8 mouse cellular contexts compared by ENCODE assay signal in genomic region chr17:70488784-70489265, GRCm38 (mm10).
DNase-seq lines count a peak whose midpoint lies in the region; ATAC-seq lines count a peak whose summit lies in the region.

No protein-coding gene starts in this region.

- no peaks in the 10 kb centered on the region for H3K4me1 ChIP-seq in heart, embryonic 11.5 days (ENCODE audit: control insufficient read depth, insufficient read depth, low read length)
- H3K4me1 ChIP-seq in heart, embryonic 10.5 days = no peaks in the 10 kb centered on the region

- no peaks in the 10 kb centered on the region for H3K36me3 ChIP-seq in heart, embryonic 11.5 days (ENCODE audit: control insufficient read depth, insufficient read depth, low read length)
- no peaks in the 10 kb centered on the region for H3K36me3 ChIP-seq in heart, embryonic 10.5 days

- no peaks in the 10 kb centered on the region for H3K27me3 ChIP-seq in heart, embryonic 11.5 days (ENCODE audit: control insufficient read depth, insufficient read depth, low read length)
- H3K27me3 ChIP-seq in heart, embryonic 10.5 days (ENCODE audit: insufficient read depth, poor library complexity, severe bottlenecking) = no peaks in the 10 kb centered on the region

- no peaks in the 10 kb centered on the region for H3K9me3 ChIP-seq in heart, embryonic 11.5 days (replicated peaks; ENCODE audit: control insufficient read depth, low read length)
- no peaks in the 10 kb centered on the region for H3K9me3 ChIP-seq in heart, embryonic 10.5 days

- no peak for DNase-seq in heart, embryonic 10.5 days (ENCODE audit: low spot score)
- DNase-seq in cerebellum, adult 9-11 months = peak; percentile 100
- peak; percentile 3 to 4 for DNase-seq in heart, postnatal 10 days
- peak; percentile 4 for DNase-seq in liver
- peak; percentile 45 for DNase-seq in right cerebral cortex, postnatal 4 days
- no peak for DNase-seq in thymus, postnatal 25 days
- DNase-seq in lung, adult 18-20 months = no peak

- H3K27ac ChIP-seq in heart, embryonic 11.5 days (ENCODE audit: low read depth, low read length) = no peak overlapping the region
- H3K27ac ChIP-seq in heart, embryonic 10.5 days = no peak overlapping the region

- intact Hi-C loops in heart, postnatal 10 days (cut with DNase I) = no loop called here

- no peak overlapping the region for H3K4me2 ChIP-seq in heart, embryonic 11.5 days

- ATAC-seq in heart, embryonic 11.5 days (replicated peaks; ENCODE audit: insufficient number of reproducible peaks, low FRiP score, low TSS enrichment) = peak; percentile 46; the same call in 1 of the 2 replicates

- WGBS in heart, embryonic 11.5 days (ENCODE audit: insufficient replicate concordance) = 43% methylated on average over 7 of the region's 7 CpGs
- 53% methylated on average over 7 of the region's 7 CpGs for WGBS in heart, embryonic 10.5 days

- no peak overlapping the region for H3K4me3 ChIP-seq in heart, embryonic 11.5 days (ENCODE audit: low read depth, low read length)
- no peak overlapping the region for H3K4me3 ChIP-seq in heart, embryonic 10.5 days

- no peak overlapping the region for H3K9ac ChIP-seq in heart, embryonic 11.5 days (ENCODE audit: low read depth, low read length)

Comparison
In these comparisons a context has a peak if more than half of its experiments do, and no peak if none do; other contexts are left out.
1. DNase-seq: peak in cerebellum, adult 9-11 months (single experiment), heart, postnatal 10 days (2 of 2), liver (single experiment) and right cerebral cortex, postnatal 4 days (single experiment); none in heart, embryonic 10.5 days (single experiment), thymus, postnatal 25 days (single experiment) and lung, adult 18-20 months (0 of 2).